ENCODE assay signal across 7 mouse cellular contexts in genomic region chr9:35535110-35535509, GRCm38 (mm10). TPM values are rescaled to one million over a fixed set of nuclear protein-coding genes. Genes with fewer than 3 reads are reported as not detected.
DNase-seq lines count a peak whose midpoint lies in the region; ATAC-seq and TF ChIP-seq lines count a peak whose summit lies in the region.

No protein-coding gene starts in this region.

- H3K27me3 ChIP-seq in ES-Bruce4 (ENCODE audit: control insufficient read depth, insufficient read depth, low read length, poor library complexity, severe bottlenecking) = no peaks in the 10 kb centered on the region
- H3K27me3 ChIP-seq in cerebellum, adult 2 months (ENCODE audit: control insufficient read depth, insufficient read depth, low read length) = no peaks in the 10 kb centered on the region
- H3K27me3 ChIP-seq in lung, embryonic 15.5 days = no peaks in the 10 kb centered on the region

- TF ChIP-seq POLR2A in ES-Bruce4 (IDR thresholded peaks at IDR 0.05; ENCODE audit: insufficient read depth, low read length) = no peak
- TF ChIP-seq POLR2A in cerebellum, adult 2 months (IDR thresholded peaks at IDR 0.05; ENCODE audit: borderline replicate concordance, insufficient read depth, low read length) = no peak

- peak; percentile 73; the same call in 1 of the 2 replicates for ATAC-seq in lung, embryonic 15.5 days (ENCODE audit: borderline replicate concordance, extremely low read depth, low FRiP score, low TSS enrichment)

- no peak overlapping the region for H3K4me2 ChIP-seq in lung, embryonic 15.5 days

- peak; percentile 68 to 73 for DNase-seq in B cell, adult 2 months
- peak; percentile 50 to 57 for DNase-seq in cerebellum, adult 2 months
- DNase-seq in forelimb bud, embryonic 11.5 days (ENCODE audit: low read depth, low spot score) = peak; percentile 85
- DNase-seq in kidney, adult 9 months = peak; percentile 38
- peak; percentile 91 for DNase-seq in retina, embryonic 14.5 days (ENCODE audit: low spot score)

- H3K9ac ChIP-seq in ES-Bruce4 (ENCODE audit: low read depth, poor library complexity, severe bottlenecking) = no peak overlapping the region
- H3K9ac ChIP-seq in lung, embryonic 15.5 days = no peak overlapping the region

- peak; percentile 70 for TF ChIP-seq CTCF in ES-Bruce4 (IDR thresholded peaks at IDR 0.05; ENCODE audit: low read depth, low read length)
- TF ChIP-seq CTCF in cerebellum, adult 2 months (IDR thresholded peaks at IDR 0.05; ENCODE audit: borderline replicate concordance, insufficient read depth, low read depth, low read length) = peak; percentile 88

- no peaks in the 10 kb centered on the region for H3K36me3 ChIP-seq in ES-Bruce4 (ENCODE audit: control insufficient read depth, insufficient read depth, low read length, poor library complexity, severe bottlenecking)
- H3K36me3 ChIP-seq in lung, embryonic 15.5 days = no peaks in the 10 kb centered on the region

- H3K9me3 ChIP-seq in ES-Bruce4 (replicated peaks; ENCODE audit: control insufficient read depth, insufficient read depth, low read length, poor library complexity, severe bottlenecking) = no peaks in the 10 kb centered on the region
- H3K9me3 ChIP-seq in lung, embryonic 15.5 days = no peaks in the 10 kb centered on the region

- H3K4me3 ChIP-seq in ES-Bruce4 (ENCODE audit: low read depth, low read length) = no peak overlapping the region
- no peak overlapping the region for H3K4me3 ChIP-seq in cerebellum, adult 2 months (replicated peaks; ENCODE audit: insufficient read depth, low read depth, low read length)
- no peak overlapping the region for H3K4me3 ChIP-seq in lung, embryonic 15.5 days

- H3K4me1 ChIP-seq in ES-Bruce4 (ENCODE audit: control insufficient read depth, insufficient read depth, low read length) = no peaks in the 10 kb centered on the region
- H3K4me1 ChIP-seq in cerebellum, adult 2 months (ENCODE audit: control insufficient read depth, insufficient read depth, low read length) = 0 out of 2 replicates have a peak, but pooled peaks cover 3% of the 10 kb centered on the region
- H3K4me1 ChIP-seq in lung, embryonic 15.5 days = peaks cover under 1% of the 10 kb centered on the region; the same call in 1 of the 2 replicates

- no peak overlapping the region for H3K27ac ChIP-seq in ES-Bruce4 (ENCODE audit: insufficient read depth, low read length)
- H3K27ac ChIP-seq in cerebellum, adult 2 months (ENCODE audit: insufficient read depth, low read length) = no peak overlapping the region
- H3K27ac ChIP-seq in lung, embryonic 15.5 days = no peak overlapping the region

- TF ChIP-seq EP300 in ES-Bruce4 (IDR thresholded peaks at IDR 0.05; ENCODE audit: insufficient read depth, low read depth, low read length) = no peak

- 13% methylated on average over 2 of the region's 2 CpGs for WGBS in cerebellum, adult 2 months
- WGBS in lung, embryonic 15.5 days = 5% methylated on average over 2 of the region's 2 CpGs

RNA-seq across cellular contexts. Expression of gene Gm1113, which starts 17.0 kb away (rescaled TPM):
- polyA plus RNA-seq in ES-Bruce4 (2011; ENCODE audit: insufficient read depth, insufficient read length, low read depth, missing spikeins) = not detected in 2 replicates
- polyA plus RNA-seq in cerebellum, adult 2 months (2012; rRNA removed) = not detected in 2 replicates
- not detected in 2 replicates for polyA plus RNA-seq in lung, embryonic 15.5 days (2015; fragmentation: Nextera tagmentation; extraction: Ambion mirVana)

RNA-seq across cellular contexts. Expression of gene Ddx25, which starts 23.2 kb away (rescaled TPM):
- 2.2 and 2.4 TPM in 2 replicates for polyA plus RNA-seq in ES-Bruce4 (2011; ENCODE audit: insufficient read depth, insufficient read length, low read depth, missing spikeins)
- polyA plus RNA-seq in cerebellum, adult 2 months (2012; rRNA removed) = 19.2 TPM in 2 replicates
- 1.2 and 1.3 TPM in 2 replicates for polyA plus RNA-seq in lung, embryonic 15.5 days (2015; fragmentation: Nextera tagmentation; extraction: Ambion mirVana)

RNA-seq across cellular contexts. Expression of gene Pus3, which starts 23.3 kb away (rescaled TPM):
- 16.3 and 20.3 TPM in 2 replicates for polyA plus RNA-seq in ES-Bruce4 (2011; ENCODE audit: insufficient read depth, insufficient read length, low read depth, missing spikeins)
- polyA plus RNA-seq in cerebellum, adult 2 months (2012; rRNA removed) = 13.1 and 13.7 TPM in 2 replicates
- 15.1 and 15.9 TPM in 2 replicates for polyA plus RNA-seq in lung, embryonic 15.5 days (2015; fragmentation: Nextera tagmentation; extraction: Ambion mirVana)

RNA-seq across cellular contexts. Expression of gene Pate2, which starts 35.0 kb away (rescaled TPM):
- 1.7 TPM in 2 replicates for polyA plus RNA-seq in ES-Bruce4 (2011; ENCODE audit: insufficient read depth, insufficient read length, low read depth, missing spikeins)
- polyA plus RNA-seq in cerebellum, adult 2 months (2012; rRNA removed) = 0.31 and 0.32 TPM in 2 replicates
- polyA plus RNA-seq in lung, embryonic 15.5 days (2015; fragmentation: Nextera tagmentation; extraction: Ambion mirVana) = 0.72 TPM in 2 replicates

RNA-seq across cellular contexts. Expression of gene Hyls1, which starts 35.1 kb away (rescaled TPM):
- 26.1 and 29.5 TPM in 2 replicates for polyA plus RNA-seq in ES-Bruce4 (2011; ENCODE audit: insufficient read depth, insufficient read length, low read depth, missing spikeins)
- 7.7 and 8.6 TPM in 2 replicates for polyA plus RNA-seq in cerebellum, adult 2 months (2012; rRNA removed)
- 19.0 and 19.5 TPM in 2 replicates for polyA plus RNA-seq in lung, embryonic 15.5 days (2015; fragmentation: Nextera tagmentation; extraction: Ambion mirVana)

Comparison
In these comparisons a context has a peak if more than half of its experiments do, and no peak if none do; other contexts are left out.
1. DNase-seq: peak in every context shown above with its lines; median percentile 91 in retina, embryonic 14.5 days; 85 in forelimb bud, embryonic 11.5 days; 70 in B cell, adult 2 months; 54 in cerebellum, adult 2 months; 38 in kidney, adult 9 months.